Mouse (Mus musculus) kidney, adult 18-20 months (tissue): Measurements from ENCODE around the gene Rbmx.

Source experiments
- DNase-seq: peaks from one replicate; pipeline ENCODE4 v3.0.0; 2021

Gene Rbmx

DNA sequence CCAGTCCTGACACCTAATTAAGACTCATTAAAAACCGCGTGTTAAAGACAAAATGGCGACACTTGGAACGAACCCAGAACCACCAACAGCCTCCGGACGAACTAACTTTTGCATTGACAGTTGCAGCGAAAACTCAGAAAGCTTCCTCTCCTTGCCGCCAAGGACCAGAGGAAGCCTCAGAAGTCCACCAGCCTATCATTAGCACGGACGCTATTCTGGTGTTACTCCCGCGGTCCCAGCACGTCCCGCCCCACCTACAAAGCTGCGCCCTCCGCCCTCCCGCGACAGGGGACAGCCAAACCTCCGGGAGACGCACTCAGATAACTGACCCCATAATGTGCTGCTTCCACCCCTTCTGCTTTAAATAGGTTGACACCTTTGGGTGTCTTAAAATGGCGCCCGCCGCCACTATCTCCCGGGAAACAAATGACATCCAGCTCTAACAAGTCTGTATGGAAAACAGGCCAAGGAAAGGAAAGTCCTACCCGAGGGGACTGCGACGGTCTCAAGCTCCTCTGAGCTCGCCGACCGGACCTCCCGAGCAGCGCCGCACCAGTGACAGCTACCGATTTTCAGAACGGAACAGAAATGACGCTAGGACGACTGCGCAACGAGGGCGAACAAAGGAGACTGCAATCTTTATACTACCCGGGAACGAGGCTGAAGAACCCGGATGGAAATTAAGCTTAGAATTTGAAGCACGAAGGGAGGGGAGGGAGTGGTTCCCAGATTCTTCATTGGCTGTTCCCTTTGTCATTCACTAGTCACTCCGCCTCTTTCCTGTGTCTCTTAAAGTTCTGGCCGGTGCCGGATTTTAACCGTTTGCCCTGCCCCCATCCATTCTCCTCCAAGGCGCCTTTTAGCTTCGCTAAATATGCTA, at the start of gene Rbmx:
Rbmx (minus strand) TSS at position 670 of the 880 bp plus-strand sequence.
- peak; percentile 85 for DNase-seq

DNA sequence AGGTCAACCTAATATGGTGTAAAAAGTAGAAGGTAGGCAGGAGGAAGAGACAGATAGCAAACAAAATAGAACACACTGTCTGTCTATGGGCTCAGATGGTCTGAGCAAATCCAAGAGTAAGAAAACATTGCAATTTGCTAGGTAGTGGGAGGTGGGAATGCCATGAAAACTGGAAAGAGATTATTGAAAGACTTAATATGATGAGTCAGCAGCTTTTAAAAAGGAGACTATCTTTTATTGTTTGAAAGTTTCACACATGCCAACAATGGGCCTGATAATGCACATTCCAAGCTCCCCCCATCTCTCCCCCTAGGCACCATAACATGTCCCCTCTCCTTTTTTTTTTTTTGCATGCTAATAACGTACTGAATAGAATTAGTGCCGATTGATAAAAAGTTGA, 41.1 kb upstream of the Rbmx start:
- DNase-seq: no peak

DNA sequence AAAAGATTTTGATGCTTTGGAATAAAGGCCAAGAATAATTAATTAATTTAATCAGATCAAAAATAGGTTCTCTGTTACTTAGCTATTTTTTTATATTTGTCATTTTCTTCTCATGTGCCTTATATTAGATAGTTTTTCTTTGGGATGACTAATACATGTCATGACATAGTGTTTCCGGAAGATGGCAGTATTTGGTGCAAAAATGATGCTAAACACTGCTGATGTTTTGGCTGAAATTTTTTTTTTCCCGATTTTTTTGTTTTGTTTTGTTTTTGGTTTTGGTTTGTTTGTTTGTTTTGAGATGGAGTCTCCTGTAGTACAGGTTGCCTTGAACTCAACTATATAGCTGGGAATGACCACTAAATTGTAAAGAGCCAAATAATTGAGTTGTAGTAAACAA, 38.8 kb upstream of the Rbmx start:
- no peak for DNase-seq

DNA sequence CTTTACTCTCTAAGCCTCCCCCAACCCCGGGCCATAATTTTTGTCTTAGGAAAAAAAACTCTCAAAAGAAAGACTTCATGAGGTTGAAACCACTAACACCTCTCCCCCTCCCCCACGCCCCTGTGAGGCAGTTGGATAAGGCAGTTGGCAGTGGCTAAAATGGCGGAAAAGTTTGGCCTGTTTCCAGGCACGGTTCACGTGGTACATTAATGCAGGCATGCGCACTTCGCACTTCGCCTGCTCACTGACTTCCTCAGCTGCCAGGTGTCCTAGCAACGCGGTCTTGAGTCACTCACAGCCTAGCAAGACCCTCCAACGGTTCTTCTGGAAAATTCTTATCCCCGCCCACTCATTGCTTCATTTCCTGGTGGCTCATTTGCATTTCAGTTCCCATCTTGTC, 15.9 kb upstream of the Rbmx start, which contains the start of gene Gm364:
Gm364 (plus strand) TSS at position 386 of the 400 bp plus-strand sequence.
- no peak for DNase-seq

DNA sequence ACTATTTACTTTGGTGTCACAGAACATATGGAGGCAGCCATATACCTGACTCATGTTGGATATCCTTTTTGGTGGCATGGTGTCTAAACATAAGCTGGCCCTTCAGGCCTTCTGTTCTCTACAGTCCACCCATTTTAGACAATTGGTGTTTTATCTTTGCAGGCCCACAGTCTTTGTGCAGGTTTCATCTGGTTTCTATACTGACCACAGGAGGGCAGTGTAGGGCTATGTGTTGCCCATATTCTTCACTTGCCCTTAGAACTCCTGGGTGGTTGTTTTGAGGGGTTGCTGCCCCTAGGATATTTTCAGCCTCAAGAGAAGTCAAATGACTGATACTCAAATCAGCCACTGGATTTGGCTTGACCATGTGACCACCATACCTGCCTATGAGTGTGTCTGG, 10.8 kb upstream of the Rbmx start:
- no peak for DNase-seq

DNA sequence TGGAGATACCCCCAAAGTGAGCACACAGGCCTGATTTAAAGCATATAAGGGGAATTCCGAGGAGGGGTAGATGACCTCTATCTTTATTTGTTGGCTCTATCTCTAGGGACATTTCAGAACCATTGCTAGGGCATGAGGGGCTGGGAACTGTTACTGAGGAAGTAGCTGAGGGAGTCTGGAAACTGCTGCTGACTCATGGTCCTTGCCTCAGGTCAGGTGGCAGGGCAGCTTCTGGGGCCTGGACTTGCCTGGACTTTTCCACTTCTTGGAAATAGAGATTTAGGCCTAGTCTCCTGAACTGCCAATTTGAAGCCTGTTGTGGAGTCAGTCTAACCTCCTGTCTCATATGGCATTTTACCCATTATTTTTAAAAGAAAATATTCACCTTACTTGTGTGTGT, 8.6 kb upstream of the Rbmx start:
- DNase-seq: no peak

DNA sequence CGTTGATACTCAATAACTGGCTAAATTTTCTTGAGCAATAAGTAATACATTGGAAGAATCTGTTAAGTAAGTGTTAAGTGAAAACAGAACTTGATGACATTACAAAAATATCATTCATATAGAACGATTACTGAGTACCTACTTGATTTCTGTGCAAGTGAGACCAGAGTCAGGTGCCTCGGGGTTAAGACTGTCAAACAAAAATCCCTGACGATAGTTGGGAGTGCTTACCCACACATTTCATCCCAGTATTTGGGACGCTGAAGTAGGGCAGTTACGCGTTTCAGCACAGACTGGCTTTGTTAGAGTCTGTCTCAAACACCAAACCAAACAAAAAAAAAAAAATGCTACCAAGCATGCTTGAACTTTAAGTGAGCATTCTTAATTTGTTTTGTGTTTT, 576 bp upstream of the Rbmx start:
- DNase-seq: no peak

DNA sequence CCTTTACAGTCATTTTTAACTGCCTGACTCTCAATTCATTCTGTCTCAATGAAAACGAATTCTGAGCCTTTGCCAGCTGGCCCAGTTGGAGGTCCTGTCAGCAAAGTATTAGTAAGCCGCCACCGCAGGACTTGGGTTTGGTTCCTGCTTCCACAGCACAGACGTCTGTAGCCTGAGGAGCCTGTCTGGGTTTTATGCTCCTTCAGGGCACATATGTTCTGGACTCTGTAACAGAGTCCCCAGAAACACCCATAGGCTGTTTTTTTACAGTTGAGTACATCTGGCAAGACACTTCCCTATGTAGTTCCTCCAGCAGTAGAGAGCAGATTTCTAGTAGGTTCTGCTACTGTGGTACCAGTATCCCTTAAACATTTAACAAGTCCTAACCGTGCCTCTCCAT, 11.9 kb downstream of the Rbmx start:
- DNase-seq: peak; percentile 19

DNA sequence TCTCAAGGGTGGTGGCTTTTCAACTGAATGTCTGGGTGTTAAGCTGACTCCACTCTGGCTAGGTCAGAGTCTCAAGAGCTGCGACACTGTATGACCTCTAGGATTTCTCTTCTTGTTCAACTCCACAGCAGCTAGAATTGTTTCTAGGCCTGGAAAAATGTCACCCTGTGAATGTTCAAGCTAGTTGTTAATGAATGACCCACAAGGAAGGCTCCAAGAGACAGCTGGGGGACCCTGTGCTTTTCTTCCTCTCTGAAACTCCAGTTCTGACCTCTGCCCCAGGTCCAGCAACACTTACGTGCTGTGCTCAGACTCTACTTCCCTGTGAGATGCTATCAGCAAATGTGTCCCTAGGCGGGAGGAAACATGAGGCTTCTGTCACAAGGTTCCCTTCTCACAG, 14.3 kb downstream of the Rbmx start:
- DNase-seq: peak; percentile 32

DNA sequence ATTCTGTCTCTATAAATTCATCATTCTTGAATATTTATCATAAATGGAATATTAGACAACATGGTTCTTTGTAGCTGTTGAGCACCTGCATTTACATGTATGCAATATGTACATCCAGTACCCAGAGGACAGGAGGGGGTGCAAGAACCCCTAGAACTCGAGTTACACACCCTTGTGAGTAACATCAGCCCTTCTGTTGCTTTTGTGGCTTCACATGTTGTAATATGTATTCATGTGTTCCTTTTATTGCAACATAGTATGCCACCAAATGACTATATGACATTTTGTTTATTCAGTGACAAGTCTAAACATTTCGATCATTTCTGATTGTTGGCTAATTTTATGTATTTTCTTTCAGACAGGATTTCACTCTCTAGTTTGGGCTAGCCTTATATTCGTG, 15.7 kb downstream of the Rbmx start:
- DNase-seq: no peak

DNA sequence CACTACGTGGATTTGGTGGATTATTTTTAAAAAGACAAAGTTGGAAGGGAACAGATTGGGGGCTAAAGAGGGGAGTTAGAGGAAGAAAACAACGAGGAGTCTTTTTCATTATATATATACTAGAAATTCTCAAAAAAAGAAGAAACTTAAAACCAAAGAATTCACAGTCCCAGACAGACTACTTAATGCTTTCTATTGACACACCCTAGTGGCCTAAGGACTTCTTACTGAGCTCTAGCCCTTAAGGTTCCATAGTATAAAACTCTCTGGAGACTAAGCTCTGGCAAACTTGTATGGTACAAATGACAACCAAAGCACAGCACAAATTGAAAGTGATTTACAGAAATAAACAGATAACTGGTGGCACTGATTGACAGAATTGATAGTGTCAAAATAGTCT, 18.8 kb downstream of the Rbmx start:
- DNase-seq: no peak

DNA sequence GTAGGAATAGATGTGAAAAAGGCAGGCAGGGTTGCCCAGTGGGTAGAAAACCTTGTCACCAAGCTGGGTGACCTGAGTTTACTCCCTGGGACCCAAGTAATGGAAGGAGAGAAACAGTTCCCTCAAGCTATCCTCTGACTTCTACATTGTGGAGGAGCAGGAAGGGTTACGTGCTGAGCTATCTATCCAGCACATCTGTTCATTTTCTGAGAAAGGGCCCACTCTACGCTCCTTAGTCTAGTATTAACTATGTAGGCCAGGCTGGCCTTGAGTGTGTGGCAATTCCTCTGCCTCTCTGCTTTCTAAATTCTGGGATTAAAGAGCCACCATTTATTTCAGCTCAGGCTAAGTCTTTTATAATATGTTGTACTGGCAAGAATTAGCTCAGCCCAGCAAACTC, 19.3 kb downstream of the Rbmx start:
- no peak for DNase-seq

DNA sequence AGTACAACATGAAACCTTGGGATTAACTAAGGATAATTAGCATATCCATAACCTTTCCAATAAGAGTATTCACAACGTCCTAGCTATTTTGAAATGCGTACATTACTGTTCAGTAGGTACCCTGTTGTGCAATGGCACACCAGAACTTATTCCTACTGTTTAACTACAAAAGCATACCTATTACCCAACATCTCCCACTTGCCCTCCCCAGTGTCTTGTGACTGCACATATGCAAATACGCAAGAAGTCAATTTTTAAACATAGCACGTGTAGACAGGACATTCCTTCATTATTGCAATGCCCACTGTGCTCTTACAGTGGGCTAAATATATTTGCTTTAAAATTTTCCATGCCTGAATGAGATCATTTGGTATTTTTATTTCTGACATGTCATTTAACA, 19.9 kb downstream of the Rbmx start:
- no peak for DNase-seq

DNA sequence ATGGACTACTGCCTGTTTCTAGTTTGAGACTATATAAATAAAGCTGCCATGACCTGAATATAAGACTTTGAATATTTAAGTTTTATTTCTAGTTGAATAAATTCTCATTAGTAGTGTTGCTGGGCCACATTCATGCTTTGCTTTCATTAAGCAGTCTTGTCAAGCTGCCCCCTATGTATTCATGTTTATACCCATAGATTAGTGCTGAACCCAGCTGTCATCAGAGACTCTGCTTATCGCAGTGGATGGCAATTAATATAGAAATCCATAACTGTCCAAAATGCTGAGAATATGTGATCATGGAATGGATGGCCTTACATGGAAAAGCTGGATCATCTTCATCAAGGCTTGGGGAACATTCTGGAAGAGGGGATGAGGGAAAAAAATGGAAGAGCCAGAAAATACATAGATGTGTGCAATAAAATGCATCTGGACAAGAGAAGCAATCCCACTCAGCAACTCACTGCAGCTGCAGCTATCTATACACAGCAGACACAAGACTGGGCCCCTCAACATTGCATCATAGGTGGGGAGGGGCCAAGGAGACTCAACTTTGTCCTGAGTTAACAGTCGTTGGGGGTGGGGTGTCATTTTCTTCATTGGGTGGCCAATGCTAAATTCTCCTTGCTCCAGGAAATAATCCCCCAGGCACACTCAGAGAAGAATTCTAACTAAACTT, 27.8 kb downstream of the Rbmx start:
- DNase-seq: no peak

DNA sequence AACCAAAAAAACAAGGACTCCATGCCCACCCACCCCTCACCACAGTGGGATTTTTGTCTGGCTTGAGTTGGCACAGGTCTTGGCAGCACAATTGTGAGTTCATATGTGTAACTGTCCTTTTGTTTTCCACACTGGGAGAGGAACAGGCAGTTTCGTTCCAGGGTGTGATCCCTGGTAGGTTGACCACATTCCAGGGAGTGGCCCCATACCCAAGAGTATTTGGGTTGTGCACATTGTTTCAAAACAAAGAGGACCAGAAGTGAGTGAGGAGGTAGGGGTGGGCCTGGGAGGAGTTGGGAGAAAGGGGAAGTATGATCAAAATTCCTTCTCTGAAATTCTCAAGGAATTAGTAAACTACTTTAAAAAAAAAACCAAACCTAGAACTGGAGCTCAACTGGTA, 33.5 kb downstream of the Rbmx start:
- DNase-seq: no peak

DNA sequence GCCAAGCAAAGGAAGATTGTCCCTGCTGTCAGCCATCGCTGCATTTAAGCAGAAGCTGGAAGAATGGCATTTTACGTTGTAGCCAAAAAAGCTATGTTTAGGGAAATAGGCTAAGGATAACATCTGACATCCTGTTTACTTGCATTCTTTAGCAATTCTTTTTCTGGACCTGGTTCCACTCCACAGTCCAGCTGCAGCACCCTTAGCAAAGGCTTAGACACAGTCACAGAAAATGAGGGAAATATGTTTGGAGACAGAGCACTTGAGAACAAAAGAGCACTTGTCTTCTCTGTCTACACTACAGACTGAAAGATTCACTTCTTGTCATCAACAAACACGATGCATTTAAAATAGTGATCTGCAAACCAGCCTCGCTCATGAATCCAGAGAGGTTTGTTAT, 53.6 kb downstream of the Rbmx start:
- DNase-seq: no peak

DNA sequence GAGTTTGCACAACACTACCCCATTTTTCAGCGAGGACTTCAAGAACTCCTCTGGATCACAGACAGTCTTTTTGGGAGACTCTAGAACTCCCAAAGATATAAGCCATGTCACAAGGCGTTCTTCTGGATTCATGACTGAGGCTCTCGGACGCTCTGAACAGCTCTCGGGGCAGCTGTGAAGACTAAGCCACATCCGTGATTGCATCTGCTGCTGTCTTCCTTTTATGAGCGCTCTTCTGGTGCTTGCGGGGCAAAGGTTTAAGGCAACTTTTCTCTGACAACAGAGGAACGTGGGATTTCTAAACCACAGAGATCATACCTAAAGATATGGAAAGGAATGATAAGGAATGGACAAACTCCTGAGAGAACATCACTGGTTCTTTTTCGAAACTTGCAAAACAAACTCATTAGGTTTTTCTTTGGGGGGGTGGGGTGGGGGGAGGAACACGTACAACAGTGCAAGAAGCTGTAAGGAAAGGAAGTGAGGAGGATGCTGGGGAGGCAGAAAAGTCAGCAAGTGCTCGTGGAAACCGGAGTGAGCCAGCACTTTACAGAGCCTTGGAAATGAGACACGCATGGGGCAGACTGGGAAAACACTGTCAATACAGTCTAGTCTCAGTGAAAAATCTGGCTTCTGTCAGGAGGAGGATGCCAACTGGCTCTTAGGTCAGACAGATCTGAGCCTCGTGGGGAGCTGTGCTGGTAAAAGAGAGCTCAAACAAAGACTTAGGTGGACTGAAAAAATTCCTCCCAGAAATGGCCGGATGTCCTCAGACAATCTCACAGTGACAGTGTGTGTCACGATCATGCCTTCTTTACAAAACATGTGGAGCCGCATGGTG, 54.2 kb downstream of the Rbmx start, which contains the start of gene Arhgef6:
Arhgef6 (minus strand) TSS at position 359 of the 841 bp plus-strand sequence.
- DNase-seq: peak; percentile 11

DNA sequence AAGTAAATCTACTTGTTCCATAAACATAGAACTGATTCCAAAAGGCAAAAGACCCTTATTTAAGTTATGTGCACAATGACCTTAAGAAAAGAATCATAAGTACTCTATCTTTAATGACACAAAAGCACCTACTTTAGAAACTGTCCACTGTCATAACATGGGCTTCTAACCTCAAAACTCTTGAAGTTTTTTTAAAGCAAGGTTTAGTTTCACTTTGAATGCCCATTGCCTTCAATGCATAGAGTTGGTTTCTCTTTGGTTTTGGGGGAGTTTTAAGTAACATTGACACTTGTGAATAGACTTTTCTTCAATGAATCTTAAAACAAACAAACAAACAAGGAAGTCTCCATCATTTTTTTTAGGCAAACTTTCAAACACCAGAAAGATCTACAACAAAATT, 55.3 kb downstream of the Rbmx start:
- no peak for DNase-seq

DNA sequence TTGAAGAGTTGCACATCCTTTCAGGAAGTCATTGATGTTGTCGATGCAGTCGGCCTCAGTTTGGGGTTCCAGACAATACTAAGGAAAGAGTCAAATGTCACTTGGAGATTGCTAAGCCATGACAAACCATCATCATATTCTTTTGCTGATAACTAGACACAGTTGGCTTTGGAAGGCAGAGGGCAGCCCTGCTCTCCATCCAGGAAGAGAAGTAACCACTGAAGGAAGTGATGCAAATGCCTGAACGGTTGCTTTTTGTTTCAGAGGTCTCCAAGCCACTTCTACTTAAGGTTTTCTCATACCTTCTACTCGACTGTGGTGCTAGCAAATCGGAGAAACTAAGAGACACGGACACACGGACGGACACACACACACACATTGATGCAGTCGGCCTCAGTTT, 55.9 kb downstream of the Rbmx start:
- DNase-seq: no peak

DNA sequence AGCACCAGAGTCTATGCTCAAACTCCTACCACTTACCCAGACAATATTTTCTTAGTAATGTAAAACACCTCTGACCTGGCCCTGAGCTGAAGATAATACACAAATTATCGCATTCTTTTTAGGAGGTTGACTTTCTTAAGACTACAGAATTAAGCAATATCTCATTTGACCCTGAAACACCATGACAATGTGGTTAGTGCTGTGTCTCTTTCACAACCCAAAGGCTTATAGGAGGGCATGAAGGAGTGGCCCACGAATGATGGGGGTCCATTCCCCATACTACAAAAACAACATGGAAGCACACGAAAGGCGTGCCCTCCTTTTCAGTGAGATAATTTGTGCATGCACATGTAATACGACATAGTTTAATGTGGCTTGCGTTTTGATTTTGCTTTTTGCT, 57.5 kb downstream of the Rbmx start:
- DNase-seq: no peak
